In the genomic region with DNA sequence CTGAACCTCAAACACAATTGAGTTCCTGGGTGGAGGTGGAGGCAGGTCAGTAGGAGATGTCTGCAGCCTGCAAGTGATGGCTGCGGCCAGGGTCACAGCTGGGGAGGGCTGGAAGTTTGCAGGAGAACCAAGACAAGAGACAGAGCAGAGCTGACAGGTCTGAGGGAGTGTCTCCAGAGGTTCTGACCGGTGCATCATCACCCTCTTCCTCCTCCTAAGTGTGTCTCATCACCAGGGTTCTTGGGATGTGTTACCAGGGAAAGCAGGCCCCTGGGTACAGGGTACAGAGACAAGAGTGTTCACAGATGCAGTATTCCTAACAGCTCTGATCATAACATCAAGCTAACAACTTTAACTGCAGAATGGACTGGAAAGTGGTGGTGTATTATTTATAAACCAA, we compare ENCODE assay signal across 14 mouse cellular contexts.
A peak's percentile ranks its signal among the peaks of the same experiment; 100 is the strongest.
DNase-seq lines count a peak whose midpoint lies in the region; ATAC-seq and TF ChIP-seq lines count a peak whose summit lies in the region.
"Had no signal": no experiment of that assay in that cellular context is flagged by ENCODE, and none has a peak within 500 bp of the region (broad histone marks: within the 10 kb centered on the region; RNA-seq: fewer than 3 reads in every experiment).

No protein-coding gene starts in this region.

- no peak overlapping the region for H3K4me3 ChIP-seq in heart, embryonic 11.5 days (ENCODE audit: low read depth, low read length)
- H3K4me3 ChIP-seq in lung, postnatal 0 days (ENCODE audit: low read depth, low read length), result no peak overlapping the region
- H3K4me3 ChIP-seq in heart, embryonic 15.5 days, result no peak overlapping the region
- H3K4me3 ChIP-seq in stomach, postnatal 0 days (ENCODE audit: low read depth, low read length), result no peak overlapping the region
- H3K4me3 ChIP-seq: midbrain, embryonic 12.5 days had no signal

- no peak for ATAC-seq in heart, embryonic 11.5 days (replicated peaks; ENCODE audit: insufficient number of reproducible peaks, low FRiP score, low TSS enrichment)
- no peak for ATAC-seq in lung, postnatal 0 days
- no peak for ATAC-seq in heart, embryonic 15.5 days (replicated peaks; ENCODE audit: insufficient number of reproducible peaks, insufficient read depth, low FRiP score, low read depth)
- no peak for ATAC-seq in stomach, postnatal 0 days (ENCODE audit: low FRiP score, low TSS enrichment)
- ATAC-seq: inflammation-experienced regulatory T-cells, adult 6 months had no signal

- DNase-seq in heart, adult 8-10 months (ENCODE audit: low spot score), result no peak
- no peak for DNase-seq in lung, postnatal 0 days (ENCODE audit: low spot score)
- no peak for DNase-seq in lung, postnatal 36 days
- no peak for DNase-seq in stomach, postnatal 0 days (ENCODE audit: low spot score)
- DNase-seq in urinary bladder, postnatal 14 days (ENCODE audit: low spot score), result no peak
- DNase-seq: adrenal gland, postnatal 10 days; cerebellum, postnatal 10 days; lung, adult 2 months; right cerebral cortex, postnatal 25 days; thymus, postnatal 36 days had no signal

- no peak overlapping the region for H3K4me2 ChIP-seq in heart, embryonic 11.5 days
- H3K4me2 ChIP-seq in lung, postnatal 0 days (replicated peaks; ENCODE audit: low read depth, low read length), result no peak overlapping the region
- no peak overlapping the region for H3K4me2 ChIP-seq in heart, embryonic 15.5 days
- no peak overlapping the region for H3K4me2 ChIP-seq in stomach, postnatal 0 days (replicated peaks; ENCODE audit: low read depth)
- H3K4me2 ChIP-seq: midbrain, embryonic 12.5 days had no signal

- no peak overlapping the region for H3K9ac ChIP-seq in heart, embryonic 11.5 days (ENCODE audit: low read depth, low read length)
- H3K9ac ChIP-seq in lung, postnatal 0 days (replicated peaks; ENCODE audit: low read depth), result no peak overlapping the region
- H3K9ac ChIP-seq in heart, embryonic 15.5 days, result no peak overlapping the region
- 0 out of 2 replicates have a peak overlapping the region, but pooled peaks have one; percentile 8 for H3K9ac ChIP-seq in stomach, postnatal 0 days (ENCODE audit: low read length)
- H3K9ac ChIP-seq: midbrain, embryonic 12.5 days had no signal

- 23% methylated on average over 2 of the region's 2 CpGs for WGBS in heart, embryonic 11.5 days (ENCODE audit: insufficient replicate concordance)
- WGBS in lung, postnatal 0 days, result 54% methylated on average over 2 of the region's 2 CpGs
- WGBS in heart, embryonic 15.5 days, result 16% methylated on average over 2 of the region's 2 CpGs
- WGBS in stomach, postnatal 0 days, result 57% methylated on average over 2 of the region's 2 CpGs

- H3K9me3 ChIP-seq in heart, embryonic 11.5 days (replicated peaks; ENCODE audit: control insufficient read depth, low read length), result no peaks in the 10 kb centered on the region
- no peaks in the 10 kb centered on the region for H3K9me3 ChIP-seq in lung, postnatal 0 days (ENCODE audit: low read length)
- no peaks in the 10 kb centered on the region for H3K9me3 ChIP-seq in heart, embryonic 15.5 days (replicated peaks)
- H3K9me3 ChIP-seq in stomach, postnatal 0 days (ENCODE audit: control insufficient read depth, low read length), result no peaks in the 10 kb centered on the region
- H3K9me3 ChIP-seq: midbrain, embryonic 12.5 days had no signal

- H3K27ac ChIP-seq in heart, embryonic 11.5 days (ENCODE audit: low read depth, low read length), result peak overlapping the region; percentile 43; the same call in 1 of the 2 replicates
- H3K27ac ChIP-seq in lung, postnatal 0 days (ENCODE audit: low read length), result peak overlapping the region; percentile 72
- peak overlapping the region; percentile 35 for H3K27ac ChIP-seq in heart, embryonic 15.5 days
- H3K27ac ChIP-seq in stomach, postnatal 0 days (replicated peaks), result peak overlapping the region; percentile 61; the same call in 1 of the 2 replicates
- H3K27ac ChIP-seq: midbrain, embryonic 12.5 days had no signal

- H3K27me3 ChIP-seq in heart, embryonic 11.5 days (ENCODE audit: control insufficient read depth, insufficient read depth, low read length), result no peaks in the 10 kb centered on the region
- H3K27me3 ChIP-seq in lung, postnatal 0 days (replicated peaks; ENCODE audit: insufficient read depth, low read length), result no peaks in the 10 kb centered on the region
- H3K27me3 ChIP-seq in heart, embryonic 15.5 days, result no peaks in the 10 kb centered on the region
- H3K27me3 ChIP-seq in stomach, postnatal 0 days (ENCODE audit: control insufficient read depth, insufficient read depth, low read length), result no peaks in the 10 kb centered on the region
- H3K27me3 ChIP-seq: midbrain, embryonic 12.5 days had no signal

- TF ChIP-seq CTCF in lung, postnatal 0 days (IDR thresholded peaks at IDR 0.05), result no peak
- no peak for TF ChIP-seq CTCF in stomach, postnatal 0 days (IDR thresholded peaks at IDR 0.05; ENCODE audit: low read depth)

- H3K36me3 ChIP-seq in heart, embryonic 11.5 days (ENCODE audit: control insufficient read depth, insufficient read depth, low read length), result no peaks in the 10 kb centered on the region
- H3K36me3 ChIP-seq in lung, postnatal 0 days (ENCODE audit: insufficient read depth, low read length), result no peaks in the 10 kb centered on the region
- no peaks in the 10 kb centered on the region for H3K36me3 ChIP-seq in heart, embryonic 15.5 days
- no peaks in the 10 kb centered on the region for H3K36me3 ChIP-seq in stomach, postnatal 0 days (ENCODE audit: control insufficient read depth, insufficient read depth, low read length)
- H3K36me3 ChIP-seq: midbrain, embryonic 12.5 days had no signal

- peaks cover 8% of the 10 kb centered on the region; the same call in 1 of the 2 replicates for H3K4me1 ChIP-seq in heart, embryonic 11.5 days (ENCODE audit: control insufficient read depth, insufficient read depth, low read length)
- H3K4me1 ChIP-seq in lung, postnatal 0 days (ENCODE audit: insufficient read depth, low read depth, low read length), result peaks cover 14% of the 10 kb centered on the region
- H3K4me1 ChIP-seq in heart, embryonic 15.5 days (replicated peaks), result peaks cover 8% of the 10 kb centered on the region
- H3K4me1 ChIP-seq in stomach, postnatal 0 days (replicated peaks; ENCODE audit: control insufficient read depth, insufficient read depth), result peaks cover 7% of the 10 kb centered on the region; the same call in 1 of the 2 replicates

- TF ChIP-seq EP300 in lung, postnatal 0 days (IDR thresholded peaks at IDR 0.05), result no peak
- TF ChIP-seq EP300 in stomach, postnatal 0 days (optimal IDR thresholded peaks at IDR 0.05), result no peak
